Mouse (Mus musculus) neural tube, embryonic 15.5 days (tissue): ENCODE measurements around the gene Cys1. TPM values are rescaled to one million over a fixed set of nuclear protein-coding genes. Genes with fewer than 3 reads are reported as not detected.
"Not testable (repeated sequence)": the region's sequence is repeated elsewhere in the genome, so short reads cannot be mapped to it uniquely, and the experiment has no call there.

Experiments
- ATAC-seq: fragments of 200-750 bp; cut with Nextera tagmentation; 2 replicates; pipeline ENCODE4 v1.8.0; 2017; ENCODE audit warnings: mild to moderate bottlenecking, moderate TSS enrichment, moderate library complexity; ENCODE audit not compliant: low FRiP score
- H3K27ac ChIP-seq: fragments of 300-500 bp; sonication (generic); replicated peaks from 2 replicates; pipeline ENCODE4 v1.5.1; 2015; ENCODE audit warnings: mild to moderate bottlenecking, inconsistent platforms
- H3K27me3 ChIP-seq: fragments of 300-500 bp; sonication (generic); replicated peaks from 2 replicates; pipeline ENCODE4 v1.6.1; 2015; ENCODE audit warnings: inconsistent platforms
- H3K36me3 ChIP-seq: fragments of 300-500 bp; sonication (generic); 2 replicates; pipeline ENCODE4 v1.6.1; 2015; ENCODE audit warnings: inconsistent platforms
- H3K4me1 ChIP-seq: fragments of 300-500 bp; sonication (generic); 2 replicates; pipeline ENCODE4 v1.6.1; 2015; ENCODE audit warnings: inconsistent platforms
- H3K4me2 ChIP-seq: fragments of 300-500 bp; sonication (generic); 2 replicates; pipeline ENCODE4 v1.6.1; 2015; ENCODE audit warnings: inconsistent platforms, mild to moderate bottlenecking, moderate library complexity
- H3K4me3 ChIP-seq: fragments of 300-500 bp; sonication (generic); replicated peaks from 2 replicates; pipeline ENCODE4 v1.5.1; 2015; ENCODE audit warnings: mild to moderate bottlenecking, inconsistent platforms
- H3K9ac ChIP-seq: fragments of 300-500 bp; sonication (generic); replicated peaks from 2 replicates; pipeline ENCODE4 v1.6.1; 2015; ENCODE audit warnings: mild to moderate bottlenecking, inconsistent platforms
- H3K9me3 ChIP-seq: fragments of 300-500 bp; sonication (generic); replicated peaks from 2 replicates; pipeline ENCODE4 v1.6.1; 2016; ENCODE audit warnings: inconsistent platforms
- WGBS: fragments of 180-500 bp; shearing (Covaris S2); methylation state at CpG from one replicate; pipeline ENCODE4 v1.1.7; 2015; ENCODE audit warnings: mixed read lengths; 5-methylcytosine and 5-hydroxymethylcytosine counted together
- polyA plus RNA-seq: library from polyadenylated mRNA; unstranded; fragments of >200 nt; fragmentation: Nextera tagmentation; extraction: Ambion mirVana; gene quantifications from 2 replicates; pipeline ENCODE4 v1.2.1, GENCODE M21; 2015

Cys1 gene
- polyA plus RNA-seq, 1 experiment from 2014 or later = 2.1 TPM

DNA sequence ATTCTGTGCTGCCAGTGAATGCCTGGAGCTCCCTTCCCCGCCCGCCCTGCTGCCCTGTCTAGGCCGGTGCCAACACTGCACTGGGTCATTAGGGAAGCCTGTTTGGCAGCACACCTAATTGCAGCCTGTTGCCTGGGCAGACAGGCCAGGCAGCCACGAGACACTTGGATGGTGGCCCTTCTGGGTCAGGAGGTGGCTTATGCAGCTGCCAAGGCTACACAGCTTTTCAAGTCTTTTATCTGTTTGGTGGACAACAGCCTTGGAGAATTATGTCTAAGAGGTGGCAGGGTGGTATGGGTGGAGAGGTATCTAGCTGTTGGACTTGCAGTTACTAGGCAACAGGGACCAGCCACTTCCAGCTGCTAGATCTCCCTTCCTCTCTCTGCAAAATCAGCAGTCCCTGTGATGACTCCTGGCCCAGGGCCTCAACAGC is 39.2 kb downstream of the Cys1 start:
- Histone ChIP-seq H3K4me2 (no peak overlapping the region), H3K9ac (no peak overlapping the region), H3K9me3 (no peaks in the 10 kb centered on the region), H3K4me3 (no peak overlapping the region), H3K27ac (0 out of 2 replicates have a peak overlapping the region, but pooled peaks have one; percentile 45), H3K36me3 (no peaks in the 10 kb centered on the region), H3K4me1 (0 out of 2 replicates have a peak, but pooled peaks cover 3% of the 10 kb centered on the region), H3K27me3 (no peaks in the 10 kb centered on the region)
- ATAC-seq = peak; percentile 93
- 56% methylated on average over 4 of the region's 4 CpGs for WGBS

DNA sequence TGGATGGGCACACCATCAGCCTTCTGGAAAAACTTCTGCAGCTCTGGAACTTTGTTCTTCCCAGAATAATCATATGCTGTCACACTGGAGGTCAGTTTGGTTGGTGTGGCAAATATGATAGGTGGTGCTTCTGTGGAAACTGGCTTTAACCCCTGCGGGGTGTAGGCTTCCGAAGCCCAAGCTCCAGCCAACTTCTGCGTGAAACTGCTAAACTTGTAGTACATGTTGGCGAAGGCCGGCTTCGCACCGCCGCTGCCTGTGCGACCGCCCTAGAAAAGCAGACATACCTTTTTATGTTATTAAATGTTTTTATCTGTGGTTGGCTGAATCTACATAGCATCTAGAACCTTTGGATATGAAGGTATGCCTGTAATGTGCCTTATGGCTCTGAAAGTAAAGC is 42.8 kb downstream of the Cys1 start:
- not testable (repeated sequence) for H3K36me3 ChIP-seq, H3K4me3 ChIP-seq, H3K4me1 ChIP-seq, H3K4me2 ChIP-seq, H3K9ac ChIP-seq, ATAC-seq, H3K27me3 ChIP-seq, H3K9me3 ChIP-seq, H3K27ac ChIP-seq
- WGBS = 97% methylated on average over 10 of the region's 10 CpGs

DNA sequence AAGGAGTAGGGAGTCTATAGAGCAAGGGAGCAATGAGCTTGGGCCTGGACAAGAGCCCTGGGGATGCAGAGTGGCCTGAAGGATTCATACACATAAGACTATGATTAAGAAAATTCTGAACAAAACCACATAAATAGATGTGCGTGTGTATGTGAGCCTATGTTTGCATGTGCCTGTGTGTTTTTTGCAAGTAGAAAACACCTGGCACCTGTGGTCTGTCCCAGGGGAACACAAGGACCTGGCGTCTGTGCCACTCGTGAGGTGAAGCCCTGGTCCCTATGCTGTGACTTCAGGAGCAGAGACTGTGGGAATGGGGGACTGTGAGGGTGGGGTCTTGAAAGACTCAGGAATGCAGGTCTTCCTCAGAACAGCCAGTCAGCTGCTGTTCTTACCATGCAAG is 47.0 kb downstream of the Cys1 start:
- Histone ChIP-seq H3K36me3 (no peaks in the 10 kb centered on the region), H3K9me3 (no peaks in the 10 kb centered on the region), H3K4me3 (no peak overlapping the region), H3K4me1 (no peaks in the 10 kb centered on the region), H3K27me3 (no peaks in the 10 kb centered on the region), H3K27ac (no peak overlapping the region), H3K4me2 (no peak overlapping the region), H3K9ac (no peak overlapping the region)
- no peak for ATAC-seq
- WGBS = 87% methylated on average over 3 of the region's 3 CpGs

DNA sequence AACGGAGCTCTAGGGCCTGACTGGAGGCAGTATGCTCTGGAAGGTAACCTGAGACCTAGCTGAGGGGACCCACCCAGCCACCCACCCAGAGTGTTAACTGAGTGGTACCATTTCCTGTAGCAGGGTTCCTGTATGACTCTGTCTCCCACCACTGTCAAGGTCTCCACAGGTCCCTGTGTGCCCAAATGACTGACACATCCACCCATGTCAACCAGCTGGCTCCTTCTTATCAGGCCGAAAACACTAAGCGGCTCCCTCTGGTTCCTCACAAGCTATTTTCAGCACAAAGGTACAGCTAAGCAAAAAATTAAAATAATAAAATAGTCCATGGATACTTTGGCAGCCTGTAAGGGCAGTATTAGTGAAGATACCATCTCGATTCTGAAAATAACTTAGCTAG is 47.4 kb downstream of the Cys1 start:
- no peak overlapping the region for H3K4me2 ChIP-seq
- ATAC-seq = no peak
- no peak overlapping the region for H3K4me3 ChIP-seq
- no peaks in the 10 kb centered on the region for H3K4me1 ChIP-seq
- H3K9me3 ChIP-seq = no peaks in the 10 kb centered on the region
- WGBS = 91% methylated on average over 4 of the region's 4 CpGs
- no peaks in the 10 kb centered on the region for H3K36me3 ChIP-seq
- no peak overlapping the region for H3K27ac ChIP-seq
- no peak overlapping the region for H3K9ac ChIP-seq
- H3K27me3 ChIP-seq = no peaks in the 10 kb centered on the region

DNA sequence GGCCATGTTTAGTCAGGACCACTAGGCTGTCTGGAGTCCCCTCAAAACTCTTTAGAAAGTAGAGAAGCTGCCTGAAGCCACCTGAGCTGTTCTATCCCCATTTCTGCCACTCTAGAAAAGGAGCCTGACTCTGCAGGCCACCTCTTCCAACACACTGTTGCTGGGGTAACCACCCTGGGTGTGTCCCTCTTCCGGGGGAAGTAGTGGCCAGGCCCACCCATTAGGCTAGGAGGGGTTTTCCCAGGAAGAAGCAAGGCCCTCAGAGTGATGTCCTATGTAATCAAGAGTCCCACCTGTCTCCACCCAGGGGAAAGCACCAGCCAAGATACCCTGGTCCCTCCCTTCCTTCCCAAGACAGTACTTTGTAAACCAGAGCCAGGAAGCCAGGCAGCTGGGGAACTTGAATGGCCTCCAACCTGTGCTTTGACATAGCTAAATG is 47.8 kb downstream of the Cys1 start:
- ATAC-seq = no peak
- Histone ChIP-seq H3K9me3 (no peaks in the 10 kb centered on the region), H3K27me3 (no peaks in the 10 kb centered on the region), H3K4me2 (no peak overlapping the region), H3K36me3 (no peaks in the 10 kb centered on the region), H3K4me3 (no peak overlapping the region), H3K27ac (no peak overlapping the region), H3K4me1 (no peaks in the 10 kb centered on the region), H3K9ac (no peak overlapping the region)
- WGBS = 88% methylated on average over 1 of the region's 1 CpGs

DNA sequence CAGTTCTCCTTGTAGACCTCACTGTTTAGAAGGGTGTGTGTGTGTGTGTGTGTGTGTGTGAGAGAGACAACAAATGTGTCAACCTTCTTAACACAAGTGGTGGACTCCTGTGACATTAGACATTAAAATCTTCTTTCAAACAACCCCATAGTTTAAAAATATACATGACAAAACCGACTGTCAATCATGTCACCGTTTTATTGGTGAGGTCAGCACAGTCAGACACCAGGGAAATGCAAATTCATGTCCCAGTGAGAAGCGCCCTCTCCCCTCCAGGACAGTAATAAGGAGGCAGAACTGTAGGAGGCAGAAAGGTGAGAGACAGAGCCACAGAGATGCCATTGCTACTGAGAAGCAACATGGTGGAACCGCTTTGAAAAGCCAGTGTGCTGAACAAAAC is 49.2 kb downstream of the Cys1 start:
- Histone ChIP-seq H3K27ac (no peak overlapping the region), H3K4me2 (no peak overlapping the region), H3K9me3 (no peaks in the 10 kb centered on the region), H3K36me3 (no peaks in the 10 kb centered on the region), H3K9ac (no peak overlapping the region), H3K4me1 (no peaks in the 10 kb centered on the region), H3K4me3 (no peak overlapping the region), H3K27me3 (no peaks in the 10 kb centered on the region)
- 53% methylated on average over 4 of the region's 4 CpGs for WGBS
- ATAC-seq = no peak

DNA sequence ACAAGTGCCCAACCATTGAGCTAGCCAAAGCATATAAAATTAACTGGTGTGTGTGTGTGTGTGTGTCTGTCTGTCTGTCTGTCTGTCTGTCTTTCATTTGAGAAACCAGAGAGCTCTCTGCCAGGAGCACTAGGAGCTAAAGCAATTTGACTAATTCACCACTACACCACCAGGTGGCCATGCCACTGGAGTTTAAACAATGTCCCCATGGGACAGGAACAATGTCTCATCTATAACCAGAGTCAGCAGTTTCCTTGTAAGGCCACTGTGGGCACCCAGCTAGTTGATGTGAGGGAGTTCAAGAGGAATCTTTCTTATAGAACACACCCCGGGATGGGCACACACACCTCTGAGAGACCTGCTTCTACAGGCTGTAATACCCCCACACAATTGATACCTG is 51.4 kb downstream of the Cys1 start:
- no peak for ATAC-seq
- H3K9me3 ChIP-seq = no peaks in the 10 kb centered on the region
- no peak overlapping the region for H3K4me2 ChIP-seq
- no peak overlapping the region for H3K9ac ChIP-seq
- no peak overlapping the region for H3K4me3 ChIP-seq
- no peaks in the 10 kb centered on the region for H3K27me3 ChIP-seq
- 82% methylated on average over 1 of the region's 1 CpGs for WGBS
- H3K4me1 ChIP-seq = no peaks in the 10 kb centered on the region
- H3K27ac ChIP-seq = no peak overlapping the region
- H3K36me3 ChIP-seq = no peaks in the 10 kb centered on the region

DNA sequence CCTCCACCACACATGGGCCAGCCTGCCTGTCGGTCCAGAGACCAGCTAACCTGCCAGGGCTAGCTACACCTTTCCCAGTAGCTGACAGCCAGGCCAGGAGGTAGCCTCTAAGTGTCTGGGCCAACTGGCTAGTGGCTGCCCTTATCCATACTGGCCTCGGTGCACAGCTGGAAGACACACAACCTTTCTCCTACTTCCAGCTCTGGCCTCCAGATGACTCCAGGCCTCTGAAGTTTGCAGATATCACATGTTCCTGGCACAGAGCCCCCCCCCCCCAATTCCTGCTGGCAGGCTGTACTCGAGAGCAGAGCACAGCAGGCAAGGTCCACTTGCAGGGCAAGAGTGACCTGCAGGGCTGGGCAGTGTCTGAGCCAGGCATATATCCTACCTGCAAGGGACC is 54.4 kb downstream of the Cys1 start:
- no peak for ATAC-seq
- Histone ChIP-seq H3K27me3 (no peaks in the 10 kb centered on the region), H3K9me3 (no peaks in the 10 kb centered on the region), H3K36me3 (no peaks in the 10 kb centered on the region), H3K9ac (no peak overlapping the region), H3K27ac (no peak overlapping the region), H3K4me1 (peaks cover 8% of the 10 kb centered on the region; the same call in 1 of the 2 replicates), H3K4me2 (no peak overlapping the region), H3K4me3 (no peak overlapping the region)
- 71% methylated on average over 3 of the region's 3 CpGs for WGBS

DNA sequence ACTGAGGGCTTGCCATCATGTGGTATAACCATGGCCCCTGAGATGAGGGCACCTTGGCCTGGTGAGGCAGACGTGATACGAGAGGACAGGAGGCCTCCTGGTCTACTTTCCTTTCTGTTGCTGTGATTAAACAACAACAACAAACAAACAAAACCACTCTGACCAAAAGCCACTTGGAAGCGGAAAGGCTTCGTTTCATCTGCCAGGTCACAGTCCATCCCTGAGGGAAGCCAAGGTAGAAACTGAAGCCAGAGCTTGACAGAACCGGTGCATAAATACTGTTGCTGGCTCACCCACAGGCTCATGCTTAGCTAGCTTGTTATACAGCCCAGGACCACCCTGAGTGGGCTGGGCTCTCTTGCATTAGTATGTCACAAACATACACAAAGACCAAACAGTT is 55.2 kb downstream of the Cys1 start:
- H3K36me3 ChIP-seq = no peaks in the 10 kb centered on the region
- H3K27me3 ChIP-seq = no peaks in the 10 kb centered on the region
- peaks cover 8% of the 10 kb centered on the region; the same call in 1 of the 2 replicates for H3K4me1 ChIP-seq
- H3K9ac ChIP-seq = no peak overlapping the region
- 95% methylated on average over 5 of the region's 5 CpGs for WGBS
- H3K27ac ChIP-seq = no peak overlapping the region
- ATAC-seq = no peak
- no peaks in the 10 kb centered on the region for H3K9me3 ChIP-seq
- H3K4me2 ChIP-seq = no peak overlapping the region
- H3K4me3 ChIP-seq = no peak overlapping the region

DNA sequence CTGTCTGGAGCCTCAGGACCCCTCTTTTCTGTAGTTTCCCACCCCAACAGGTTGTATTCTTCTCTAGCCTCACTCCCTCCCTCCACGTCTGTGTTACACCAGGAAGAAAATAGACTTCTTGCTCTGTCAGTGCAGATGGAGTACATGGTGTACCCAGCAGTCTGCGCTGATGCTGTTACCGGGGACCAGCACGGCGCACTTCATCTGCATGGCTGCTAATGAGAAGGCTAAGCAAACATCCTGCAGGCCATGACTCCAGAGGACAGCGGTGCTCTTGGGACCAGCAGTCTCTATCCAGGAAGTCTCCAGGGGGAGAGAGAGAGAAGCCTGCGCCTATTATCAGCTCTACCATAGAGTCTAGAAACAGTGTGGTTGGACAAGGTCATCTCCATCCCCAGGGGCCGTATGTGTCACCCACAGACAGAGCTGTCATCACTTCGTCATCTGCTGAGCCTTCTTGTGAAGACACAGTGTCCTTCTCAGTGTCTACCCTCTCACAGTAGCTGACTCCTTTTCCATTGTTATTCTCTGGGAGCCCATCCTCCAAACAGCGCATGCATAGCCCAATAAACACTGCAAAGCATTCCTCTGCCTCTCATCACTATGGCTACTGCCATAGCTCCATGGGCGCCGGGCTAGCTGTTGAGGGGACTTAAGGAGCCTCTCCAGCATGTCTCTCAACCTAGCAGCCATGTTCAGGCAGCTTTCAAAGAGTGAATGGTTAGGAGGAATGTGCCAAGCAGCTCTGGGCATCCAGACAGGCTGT is 57.9 kb downstream of the Cys1 start:
- Histone ChIP-seq H3K9me3 (no peaks in the 10 kb centered on the region), H3K27me3 (no peaks in the 10 kb centered on the region), H3K27ac (no peak overlapping the region), H3K4me3 (no peak overlapping the region), H3K36me3 (no peaks in the 10 kb centered on the region), H3K9ac (no peak overlapping the region), H3K4me2 (no peak overlapping the region), H3K4me1 (peaks cover 8% of the 10 kb centered on the region; the same call in 1 of the 2 replicates)
- 53% methylated on average over 12 of the region's 12 CpGs for WGBS
- no peak for ATAC-seq

DNA sequence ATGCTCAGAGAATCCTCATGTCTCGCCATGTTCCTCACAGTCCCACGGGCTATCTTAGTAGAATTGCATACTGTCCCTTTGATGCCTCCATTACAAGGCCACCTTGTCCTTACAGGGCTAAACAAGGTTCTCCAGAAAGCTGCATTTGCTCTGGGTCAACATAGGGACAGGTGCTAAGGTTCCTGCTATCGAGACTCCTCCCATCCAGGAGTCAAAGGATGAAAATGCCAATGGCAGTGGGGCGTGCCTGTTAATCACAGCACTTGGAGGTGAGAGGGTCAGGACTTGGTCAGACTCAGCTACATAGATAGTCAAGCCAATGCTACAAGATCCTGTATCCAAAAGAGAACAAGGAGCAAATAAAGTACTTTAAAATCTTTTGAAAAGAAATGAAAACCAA is 62.2 kb downstream of the Cys1 start:
- WGBS = 93% methylated on average over 4 of the region's 4 CpGs
- no peak for ATAC-seq

More for the DNA sequence above, 62.2 kb downstream of the Cys1 start:
- no peaks in the 10 kb centered on the region for H3K27me3 ChIP-seq
- H3K9me3 ChIP-seq = no peaks in the 10 kb centered on the region
- H3K36me3 ChIP-seq = no peaks in the 10 kb centered on the region
- no peak overlapping the region for H3K9ac ChIP-seq
- H3K4me3 ChIP-seq = no peak overlapping the region
- no peak overlapping the region for H3K27ac ChIP-seq
- no peak overlapping the region for H3K4me2 ChIP-seq
- peaks cover 8% of the 10 kb centered on the region; the same call in 1 of the 2 replicates for H3K4me1 ChIP-seq
